Mouse (Mus musculus): ENCODE measurements around the gene Atrnl1. TPM values are rescaled to one million over a fixed set of nuclear protein-coding genes. Genes with fewer than 3 reads are reported as not detected.

Atrnl1 gene
- polyA plus RNA-seq, 1 experiment, result 0.25 TPM

- H3K4me1 ChIP-seq, result no peaks in the 10 kb centered on the region
- H3K27me3 ChIP-seq (replicated peaks), result no peaks in the 10 kb centered on the region
- H3K36me3 ChIP-seq (replicated peaks; ENCODE audit: low read length), result no peaks in the 10 kb centered on the region
- H3K9me3 ChIP-seq, result no peaks in the 10 kb centered on the region
- peak overlapping the region; percentile 62 for H3K4me3 ChIP-seq (replicated peaks)
- TF ChIP-seq FLI1 (IDR thresholded peaks at IDR 0.05; ENCODE audit: low read length), result no peak
- no peak for TF ChIP-seq GATA1 (IDR thresholded peaks at IDR 0.05; ENCODE audit: borderline replicate concordance, low read length)
Measured at GRCm38 (mm10) chr19:57786699-57787098, 175.9 kb downstream of the Atrnl1 start.

GRCm38 (mm10) chr19:57802207-57802606 is 191.4 kb downstream of the Atrnl1 start:
- H3K4me1 ChIP-seq, result peaks cover 8% of the 10 kb centered on the region
- no peak for TF ChIP-seq FLI1 (IDR thresholded peaks at IDR 0.05; ENCODE audit: low read length)
- no peak for TF ChIP-seq GATA1 (IDR thresholded peaks at IDR 0.05; ENCODE audit: borderline replicate concordance, low read length)
- no peaks in the 10 kb centered on the region for H3K36me3 ChIP-seq (replicated peaks; ENCODE audit: low read length)
- no peaks in the 10 kb centered on the region for H3K9me3 ChIP-seq
- no peaks in the 10 kb centered on the region for H3K27me3 ChIP-seq (replicated peaks)
- no peak overlapping the region for H3K4me3 ChIP-seq (replicated peaks)

GRCm38 (mm10) chr19:57802771-57803482 is 192.1 kb downstream of the Atrnl1 start:
- H3K9me3 ChIP-seq, result no peaks in the 10 kb centered on the region
- no peaks in the 10 kb centered on the region for H3K36me3 ChIP-seq (replicated peaks; ENCODE audit: low read length)
- peaks cover 8% of the 10 kb centered on the region for H3K4me1 ChIP-seq
- TF ChIP-seq GATA1 (IDR thresholded peaks at IDR 0.05; ENCODE audit: borderline replicate concordance, low read length) (no peak), FLI1 (IDR thresholded peaks at IDR 0.05; ENCODE audit: low read length) (no peak)
- H3K27me3 ChIP-seq (replicated peaks), result no peaks in the 10 kb centered on the region
- no peak overlapping the region for H3K4me3 ChIP-seq (replicated peaks)

GRCm38 (mm10) chr19:57803483-57803820 is 192.6 kb downstream of the Atrnl1 start:
- H3K36me3 ChIP-seq (replicated peaks; ENCODE audit: low read length), result no peaks in the 10 kb centered on the region
- TF ChIP-seq GATA1 (IDR thresholded peaks at IDR 0.05; ENCODE audit: borderline replicate concordance, low read length), result no peak
- no peak for TF ChIP-seq FLI1 (IDR thresholded peaks at IDR 0.05; ENCODE audit: low read length)
- no peaks in the 10 kb centered on the region for H3K9me3 ChIP-seq
- H3K4me1 ChIP-seq, result peaks cover 8% of the 10 kb centered on the region
- H3K27me3 ChIP-seq (replicated peaks), result no peaks in the 10 kb centered on the region
- H3K4me3 ChIP-seq (replicated peaks), result no peak overlapping the region

- peaks cover 5% of the 10 kb centered on the region; the same call in 1 of the 2 replicates for H3K4me1 ChIP-seq
- no peak for TF ChIP-seq FLI1 (IDR thresholded peaks at IDR 0.05; ENCODE audit: low read length)
- TF ChIP-seq GATA1 (IDR thresholded peaks at IDR 0.05; ENCODE audit: borderline replicate concordance, low read length), result no peak
- no peaks in the 10 kb centered on the region for H3K36me3 ChIP-seq (replicated peaks; ENCODE audit: low read length)
- no peak overlapping the region for H3K4me3 ChIP-seq (replicated peaks)
- no peaks in the 10 kb centered on the region for H3K27me3 ChIP-seq (replicated peaks)
- H3K9me3 ChIP-seq, result no peaks in the 10 kb centered on the region
Measured at GRCm38 (mm10) chr19:57808363-57808762, 197.5 kb downstream of the Atrnl1 start.

GRCm38 (mm10) chr19:57814291-57814690 is 203.5 kb downstream of the Atrnl1 start:
- no peaks in the 10 kb centered on the region for H3K27me3 ChIP-seq (replicated peaks)
- H3K36me3 ChIP-seq (replicated peaks; ENCODE audit: low read length), result no peaks in the 10 kb centered on the region
- TF ChIP-seq FLI1 (IDR thresholded peaks at IDR 0.05; ENCODE audit: low read length), result no peak
- no peak for TF ChIP-seq GATA1 (IDR thresholded peaks at IDR 0.05; ENCODE audit: borderline replicate concordance, low read length)
- H3K9me3 ChIP-seq, result no peaks in the 10 kb centered on the region
- no peak overlapping the region for H3K4me3 ChIP-seq (replicated peaks)
- no peaks in the 10 kb centered on the region for H3K4me1 ChIP-seq

GRCm38 (mm10) chr19:57816221-57816996 is 205.6 kb downstream of the Atrnl1 start:
- Histone ChIP-seq H3K36me3 (replicated peaks; ENCODE audit: low read length) (no peaks in the 10 kb centered on the region), H3K4me3 (replicated peaks) (no peak overlapping the region), H3K9me3 (0 out of 2 replicates have a peak, but pooled peaks cover 3% of the 10 kb centered on the region), H3K4me1 (no peaks in the 10 kb centered on the region), H3K27me3 (replicated peaks) (no peaks in the 10 kb centered on the region)
- TF ChIP-seq FLI1 (IDR thresholded peaks at IDR 0.05; ENCODE audit: low read length) (no peak), GATA1 (IDR thresholded peaks at IDR 0.05; ENCODE audit: borderline replicate concordance, low read length) (no peak)

- TF ChIP-seq GATA1 (IDR thresholded peaks at IDR 0.05; ENCODE audit: borderline replicate concordance, low read length) (no peak), FLI1 (IDR thresholded peaks at IDR 0.05; ENCODE audit: low read length) (no peak)
- H3K27me3 ChIP-seq (replicated peaks), result no peaks in the 10 kb centered on the region
- H3K36me3 ChIP-seq (replicated peaks; ENCODE audit: low read length), result no peaks in the 10 kb centered on the region
- no peak overlapping the region for H3K4me3 ChIP-seq (replicated peaks)
- 0 out of 2 replicates have a peak, but pooled peaks cover 3% of the 10 kb centered on the region for H3K9me3 ChIP-seq
- no peaks in the 10 kb centered on the region for H3K4me1 ChIP-seq
Measured at GRCm38 (mm10) chr19:57817736-57818135, 206.9 kb downstream of the Atrnl1 start.

GRCm38 (mm10) chr19:57823446-57823845 is 212.6 kb downstream of the Atrnl1 start:
- no peaks in the 10 kb centered on the region for H3K27me3 ChIP-seq (replicated peaks)
- no peaks in the 10 kb centered on the region for H3K36me3 ChIP-seq (replicated peaks; ENCODE audit: low read length)
- TF ChIP-seq GATA1 (IDR thresholded peaks at IDR 0.05; ENCODE audit: borderline replicate concordance, low read length), result no peak
- TF ChIP-seq FLI1 (IDR thresholded peaks at IDR 0.05; ENCODE audit: low read length), result no peak
- no peak overlapping the region for H3K4me3 ChIP-seq (replicated peaks)
- peaks cover 3% of the 10 kb centered on the region; the same call in 1 of the 2 replicates for H3K9me3 ChIP-seq
- no peaks in the 10 kb centered on the region for H3K4me1 ChIP-seq

All from megakaryocyte, embryonic 14.5 days (primary cell).